Mouse (Mus musculus): ENCODE measurements around the gene Rfx5. TPM values are rescaled to one million over a fixed set of nuclear protein-coding genes. Genes with fewer than 3 reads are reported as not detected.

The Rfx5 gene
- polyA plus RNA-seq, 1 experiment = 3.5 TPM

DNA sequence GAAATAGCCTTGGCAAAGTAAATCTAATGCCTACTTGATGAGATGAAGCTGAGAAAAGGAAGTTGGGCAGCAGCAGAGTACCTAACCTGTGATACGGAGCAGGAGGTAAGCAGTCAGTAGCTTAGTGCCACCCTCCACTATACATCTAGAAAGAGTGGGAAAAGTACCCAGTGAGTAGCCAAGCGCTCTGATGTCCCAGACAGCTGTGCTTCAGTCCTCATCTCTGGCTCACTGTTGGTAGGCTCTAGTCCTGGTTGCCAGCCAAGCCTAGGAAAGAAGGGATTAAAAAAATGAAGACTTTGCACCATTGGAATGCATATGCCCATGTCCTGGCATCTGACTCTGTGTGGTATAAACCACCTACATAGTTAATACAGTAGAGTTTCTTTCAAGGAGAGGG, 31.6 kb downstream of the Rfx5 start:
- no peak overlapping the region for H3K4me3 ChIP-seq
- H3K79me2 ChIP-seq (ENCODE audit: control insufficient read depth, insufficient read depth) = peaks cover 12% of the 10 kb centered on the region
- H3K4me2 ChIP-seq (ENCODE audit: low read depth) = peak overlapping the region; percentile 20
- no peaks in the 10 kb centered on the region for H3K27me3 ChIP-seq (ENCODE audit: control insufficient read depth, insufficient read depth, insufficient read length)
- H3K36me3 ChIP-seq (ENCODE audit: control insufficient read depth, insufficient read depth) = peaks cover 9% of the 10 kb centered on the region
- TF ChIP-seq SRF (IDR thresholded peaks at IDR 0.05; ENCODE audit: control insufficient read depth, insufficient read length, low read depth) (no peak), POLR2AphosphoS2 (IDR thresholded peaks at IDR 0.05; ENCODE audit: insufficient read length, low read depth) (no peak), MYOD1 (IDR thresholded peaks at IDR 0.05; ENCODE audit: control insufficient read depth in 1 of 3, insufficient read length in 2 of 3, low read depth in 2 of 3) (peak in 2 of 3 experiments; percentile 51 to 68), USF1 (IDR thresholded peaks at IDR 0.05; ENCODE audit: low read depth) (no peak), TCF12 (IDR thresholded peaks at IDR 0.05; ENCODE audit: insufficient read depth, poor library complexity, severe bottlenecking) (no peak), TCF3 (IDR thresholded peaks at IDR 0.05; ENCODE audit: insufficient read length, low read depth) (no peak)
- no peak overlapping the region for H3ac ChIP-seq (ENCODE audit: control insufficient read depth, insufficient read length)

DNA sequence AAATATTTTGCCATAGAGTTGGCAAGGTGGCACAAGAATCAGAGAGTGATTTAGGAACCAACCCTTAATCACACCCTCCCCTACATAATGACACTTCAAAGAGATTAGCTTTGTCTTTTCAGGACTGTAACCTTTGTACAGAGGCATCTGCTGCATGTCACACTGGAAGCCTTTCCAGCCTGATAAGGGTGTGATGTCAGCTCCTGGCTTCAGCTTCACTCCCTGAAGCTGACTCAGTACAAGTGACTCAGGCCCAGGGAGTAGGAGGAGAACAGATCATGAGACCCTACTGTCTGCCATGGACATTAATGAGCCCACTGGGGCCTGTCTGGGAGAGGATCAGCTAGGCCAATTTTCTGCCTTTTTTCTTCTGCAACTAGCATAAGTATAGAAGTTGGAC, 33.7 kb downstream of the Rfx5 start:
- peak overlapping the region; percentile 66 for H3K4me2 ChIP-seq (ENCODE audit: low read depth)
- peaks cover 4% of the 10 kb centered on the region for H3K36me3 ChIP-seq (ENCODE audit: control insufficient read depth, insufficient read depth)

DNA sequence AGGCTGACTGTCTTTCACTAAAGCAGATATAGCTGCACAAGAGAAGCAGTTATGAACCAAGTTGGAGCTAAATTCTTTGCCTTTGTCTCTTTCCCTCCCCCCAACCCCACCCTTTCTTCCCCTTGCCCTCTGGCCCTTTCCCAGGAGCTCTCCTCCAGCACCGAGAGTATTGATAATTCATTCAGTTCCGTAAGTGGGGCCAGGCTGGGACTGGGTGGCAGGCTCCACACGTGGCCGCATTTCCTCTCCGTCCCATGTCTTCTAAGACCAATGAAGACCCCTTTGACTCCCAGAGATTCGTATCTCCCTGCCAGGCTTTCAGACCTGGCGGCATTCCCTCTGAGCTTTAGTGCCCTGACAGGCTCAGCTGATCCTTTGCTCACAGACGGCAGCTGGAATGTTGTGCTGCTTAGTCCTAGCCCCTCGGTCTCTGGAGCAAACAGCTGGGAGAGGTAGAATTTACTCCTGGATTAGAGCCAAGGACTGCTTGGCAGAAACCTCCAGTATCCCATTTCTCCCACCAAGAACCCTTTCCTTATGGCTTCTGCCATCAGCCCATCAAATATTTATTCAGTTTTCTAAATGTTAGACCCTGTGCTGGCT, 35.4 kb downstream of the Rfx5 start:
- H3K36me3 ChIP-seq (ENCODE audit: control insufficient read depth, insufficient read depth) = peaks cover 13% of the 10 kb centered on the region
- H3K4me3 ChIP-seq = no peak overlapping the region
- no peaks in the 10 kb centered on the region for H3K79me2 ChIP-seq (ENCODE audit: control insufficient read depth, insufficient read depth)
- TF ChIP-seq MYOG (IDR thresholded peaks at IDR 0.05; ENCODE audit: control insufficient read depth in 1 of 3, insufficient read depth in 1 of 3, insufficient read length in 2 of 3, low read depth in 2 of 3) = peak in 2 of 3 experiments; percentile 28 to 77
- TF ChIP-seq REST (IDR thresholded peaks at IDR 0.05; ENCODE audit: insufficient read depth, insufficient read length) = no peak
- no peak for TF ChIP-seq SRF (IDR thresholded peaks at IDR 0.05; ENCODE audit: control insufficient read depth, insufficient read length, low read depth)
- TF ChIP-seq MAX (IDR thresholded peaks at IDR 0.05; ENCODE audit: low read depth) = no peak
- TF ChIP-seq E2F4 (IDR thresholded peaks at IDR 0.05; ENCODE audit: insufficient read depth) = no peak
- peak; percentile 30 for TF ChIP-seq TCF12 (IDR thresholded peaks at IDR 0.05; ENCODE audit: insufficient read depth, poor library complexity, severe bottlenecking)
- TF ChIP-seq POLR2AphosphoS2 (IDR thresholded peaks at IDR 0.05; ENCODE audit: insufficient read length, low read depth) = no peak
- no peak for TF ChIP-seq POLR2A (IDR thresholded peaks at IDR 0.05; ENCODE audit: insufficient read length, low read depth)
- TF ChIP-seq TCF3 (IDR thresholded peaks at IDR 0.05; ENCODE audit: insufficient read length, low read depth) = no peak
- TF ChIP-seq USF1 (IDR thresholded peaks at IDR 0.05; ENCODE audit: low read depth) = no peak
- TF ChIP-seq CEBPB (IDR thresholded peaks at IDR 0.05; ENCODE audit: insufficient read depth, poor library complexity, severe bottlenecking) = no peak
- peak; percentile 50 to 88 (median 81) for TF ChIP-seq MYOD1 (IDR thresholded peaks at IDR 0.05; ENCODE audit: control insufficient read depth in 1 of 3, insufficient read length in 2 of 3, low read depth in 2 of 3)
- H3K4me2 ChIP-seq (ENCODE audit: low read depth) = peak overlapping the region; percentile 51
- H3ac ChIP-seq (ENCODE audit: control insufficient read depth, insufficient read length) = no peak overlapping the region
- no peaks in the 10 kb centered on the region for H3K27me3 ChIP-seq (ENCODE audit: control insufficient read depth, insufficient read depth, insufficient read length)

More for the DNA sequence above, 33.7 kb downstream of the Rfx5 start:
- Histone ChIP-seq H3ac (ENCODE audit: control insufficient read depth, insufficient read length) (no peak overlapping the region), H3K79me2 (ENCODE audit: control insufficient read depth, insufficient read depth) (no peaks in the 10 kb centered on the region), H3K27me3 (ENCODE audit: control insufficient read depth, insufficient read depth, insufficient read length) (no peaks in the 10 kb centered on the region), H3K4me3 (no peak overlapping the region)
- TF ChIP-seq POLR2A (IDR thresholded peaks at IDR 0.05; ENCODE audit: insufficient read length, low read depth) (no peak), MYOD1 (IDR thresholded peaks at IDR 0.05; ENCODE audit: control insufficient read depth in 1 of 3, insufficient read length in 2 of 3, low read depth in 2 of 3) (peak in 1 of 3 experiments; percentile 10), USF1 (IDR thresholded peaks at IDR 0.05; ENCODE audit: low read depth) (peak; percentile 42)

DNA sequence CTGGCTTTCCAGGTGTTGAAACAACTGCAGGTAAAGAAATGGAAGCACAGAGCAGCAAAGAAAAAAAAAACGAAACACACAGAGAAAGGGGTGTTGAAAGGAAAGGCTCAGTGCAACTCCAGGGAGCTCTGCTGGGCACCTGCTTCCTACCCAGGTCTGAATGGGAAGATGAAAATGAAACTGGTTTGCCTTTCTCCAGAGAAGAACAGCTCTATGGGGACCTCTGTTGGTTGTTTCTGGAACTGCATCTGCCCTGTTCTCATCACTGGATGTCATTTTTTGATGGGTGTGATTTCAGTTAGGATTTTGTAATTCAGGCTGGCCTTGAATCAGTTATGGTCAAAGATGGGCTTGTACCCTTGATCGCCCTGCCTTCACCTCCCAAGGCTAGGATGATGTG, 43.1 kb downstream of the Rfx5 start:
- no peak for TF ChIP-seq CEBPB (IDR thresholded peaks at IDR 0.05; ENCODE audit: insufficient read depth, poor library complexity, severe bottlenecking)
- no peak for TF ChIP-seq E2F4 (IDR thresholded peaks at IDR 0.05; ENCODE audit: insufficient read depth)
- Histone ChIP-seq H3K27me3 (ENCODE audit: control insufficient read depth, insufficient read depth, insufficient read length) (no peaks in the 10 kb centered on the region), H3K36me3 (ENCODE audit: control insufficient read depth, insufficient read depth) (peaks cover 50% of the 10 kb centered on the region), H3ac (ENCODE audit: control insufficient read depth, insufficient read length) (no peak overlapping the region), H3K79me2 (ENCODE audit: control insufficient read depth, insufficient read depth) (no peaks in the 10 kb centered on the region), H3K4me2 (ENCODE audit: low read depth) (no peak overlapping the region), H3K4me3 (no peak overlapping the region)

DNA sequence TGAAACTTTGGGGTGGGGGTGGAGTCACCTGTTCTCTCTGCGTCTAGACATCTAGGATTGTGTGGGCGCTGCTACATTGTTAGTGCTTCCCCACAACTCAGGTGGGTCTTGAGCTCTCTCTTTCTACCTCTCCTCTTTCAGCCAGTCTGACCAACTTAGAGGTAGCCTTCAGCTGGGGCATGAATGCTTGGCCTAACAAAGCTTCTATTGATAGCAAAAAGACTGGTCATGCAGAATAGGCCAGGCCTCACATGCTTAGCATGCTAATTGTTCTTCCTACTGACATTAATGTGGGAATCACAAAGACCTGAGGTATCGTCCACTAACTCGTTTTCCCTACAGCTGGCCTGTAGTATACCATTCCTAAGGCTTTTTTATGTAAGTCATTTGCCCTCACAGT, 48.7 kb downstream of the Rfx5 start:
- H3K4me3 ChIP-seq = no peak overlapping the region
- H3K27me3 ChIP-seq (ENCODE audit: control insufficient read depth, insufficient read depth, insufficient read length) = no peaks in the 10 kb centered on the region
- H3K79me2 ChIP-seq (ENCODE audit: control insufficient read depth, insufficient read depth) = no peaks in the 10 kb centered on the region
- H3K4me2 ChIP-seq (ENCODE audit: low read depth) = no peak overlapping the region
- H3K36me3 ChIP-seq (ENCODE audit: control insufficient read depth, insufficient read depth) = peaks cover 31% of the 10 kb centered on the region
- H3ac ChIP-seq (ENCODE audit: control insufficient read depth, insufficient read length) = no peak overlapping the region
- TF ChIP-seq POLR2AphosphoS2 (IDR thresholded peaks at IDR 0.05; ENCODE audit: insufficient read length, low read depth) (peak; percentile 14), SRF (IDR thresholded peaks at IDR 0.05; ENCODE audit: control insufficient read depth, insufficient read length, low read depth) (no peak)

DNA sequence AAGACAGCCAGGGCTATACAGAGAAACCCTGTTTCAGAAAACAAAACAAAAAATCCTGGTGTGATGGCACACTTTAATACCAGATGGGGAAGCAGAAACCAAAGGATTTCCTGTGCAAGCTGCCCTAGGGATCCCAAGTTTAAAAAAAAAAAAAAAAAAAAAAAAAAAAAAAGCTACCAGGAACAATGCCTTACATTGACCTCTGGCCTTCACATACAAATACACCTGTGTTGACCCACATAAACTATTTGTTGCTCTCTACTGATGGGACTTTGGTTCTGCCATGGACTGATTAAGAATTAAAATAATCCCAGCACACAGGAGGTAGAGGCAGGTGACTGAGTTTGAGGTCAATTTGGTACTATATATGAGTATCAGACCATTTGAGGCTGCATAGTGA, 49.4 kb downstream of the Rfx5 start:
- no peak overlapping the region for H3ac ChIP-seq (ENCODE audit: control insufficient read depth, insufficient read length)
- H3K79me2 ChIP-seq (ENCODE audit: control insufficient read depth, insufficient read depth) = no peaks in the 10 kb centered on the region
- no peak overlapping the region for H3K4me3 ChIP-seq
- TF ChIP-seq MYOD1 (IDR thresholded peaks at IDR 0.05; ENCODE audit: control insufficient read depth in 1 of 3, insufficient read length in 2 of 3, low read depth in 2 of 3) (no peak), SRF (IDR thresholded peaks at IDR 0.05; ENCODE audit: control insufficient read depth, insufficient read length, low read depth) (no peak), MAX (IDR thresholded peaks at IDR 0.05; ENCODE audit: low read depth) (no peak), USF1 (IDR thresholded peaks at IDR 0.05; ENCODE audit: low read depth) (no peak), REST (IDR thresholded peaks at IDR 0.05; ENCODE audit: insufficient read depth, insufficient read length) (no peak), POLR2AphosphoS2 (IDR thresholded peaks at IDR 0.05; ENCODE audit: insufficient read length, low read depth) (no peak), TCF3 (IDR thresholded peaks at IDR 0.05; ENCODE audit: insufficient read length, low read depth) (no peak), TCF12 (IDR thresholded peaks at IDR 0.05; ENCODE audit: insufficient read depth, poor library complexity, severe bottlenecking) (no peak), CEBPB (IDR thresholded peaks at IDR 0.05; ENCODE audit: insufficient read depth, poor library complexity, severe bottlenecking) (no peak), POLR2A (IDR thresholded peaks at IDR 0.05; ENCODE audit: insufficient read length, low read depth) (no peak), MYOG (IDR thresholded peaks at IDR 0.05; ENCODE audit: control insufficient read depth in 1 of 3, insufficient read depth in 1 of 3, insufficient read length in 2 of 3, low read depth in 2 of 3) (no peak), E2F4 (IDR thresholded peaks at IDR 0.05; ENCODE audit: insufficient read depth) (no peak)
- no peak overlapping the region for H3K4me2 ChIP-seq (ENCODE audit: low read depth)
- no peaks in the 10 kb centered on the region for H3K27me3 ChIP-seq (ENCODE audit: control insufficient read depth, insufficient read depth, insufficient read length)
- peaks cover 26% of the 10 kb centered on the region for H3K36me3 ChIP-seq (ENCODE audit: control insufficient read depth, insufficient read depth)

Data from myocyte (in vitro differentiated cells).